Mouse (Mus musculus): ENCODE data around the gene Foxn4. TPM values are rescaled to one million over a fixed set of nuclear protein-coding genes. Genes with fewer than 3 reads are reported as not detected.
A peak's percentile ranks its signal among the peaks of the same experiment; 100 is the strongest.

The Foxn4 gene
- polyA plus RNA-seq, 1 experiment from 2014 or later: 0.82 TPM

DNA sequence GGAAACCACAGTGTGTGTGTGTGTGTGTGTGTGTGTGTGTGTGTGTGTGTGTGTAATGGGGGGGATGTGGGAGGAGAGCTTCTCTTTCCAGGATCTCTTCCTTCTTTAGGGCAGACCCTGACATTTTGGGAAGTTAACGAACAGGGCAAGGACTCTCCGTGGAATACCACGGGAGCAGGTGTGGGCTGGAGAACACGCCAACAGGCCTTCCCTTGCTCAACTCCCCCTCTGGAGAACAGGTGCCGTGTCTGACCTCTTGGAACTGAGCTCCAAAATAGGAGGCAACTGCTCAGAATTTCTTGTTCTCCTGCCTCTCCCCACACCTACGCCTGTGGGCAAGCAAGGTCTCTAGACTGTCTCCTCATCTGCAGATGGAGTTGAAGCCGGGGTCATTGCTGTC is 4.1 kb downstream of the Foxn4 start:
- H3K4me3 ChIP-seq (replicated peaks): no peak overlapping the region
- H3K9me3 ChIP-seq: no peaks in the 10 kb centered on the region
- 62% methylated on average over 7 of the region's 7 CpGs for WGBS
- no peak overlapping the region for H3K4me2 ChIP-seq
- no peaks in the 10 kb centered on the region for H3K36me3 ChIP-seq (replicated peaks)
- H3K27ac ChIP-seq: no peak overlapping the region
- peaks cover 78% of the 10 kb centered on the region for H3K27me3 ChIP-seq
- peaks cover 55% of the 10 kb centered on the region for H3K4me1 ChIP-seq
- no peak overlapping the region for H3K9ac ChIP-seq
- ATAC-seq (ENCODE audit: low FRiP score): no peak

DNA sequence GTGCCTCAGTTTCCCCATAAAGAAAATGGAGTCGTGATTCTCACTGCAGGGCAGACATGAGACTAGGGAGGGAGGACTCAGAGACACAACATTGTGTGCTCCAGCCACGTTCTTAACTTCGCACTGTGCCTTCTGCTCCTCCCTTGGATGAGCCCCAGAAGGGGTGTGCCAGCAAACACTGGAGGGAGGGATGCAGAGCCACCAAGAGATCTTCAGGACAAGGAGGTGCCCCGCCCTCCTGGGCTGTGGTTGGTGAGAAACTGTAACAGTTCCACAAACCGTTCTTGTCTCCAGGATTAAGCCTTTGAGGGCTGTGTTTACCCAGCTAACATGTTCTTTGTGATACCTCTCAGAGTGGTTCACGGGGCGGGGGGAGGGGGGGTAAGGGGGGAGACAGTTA is 5.0 kb downstream of the Foxn4 start:
- H3K27me3 ChIP-seq: peaks cover 69% of the 10 kb centered on the region

DNA sequence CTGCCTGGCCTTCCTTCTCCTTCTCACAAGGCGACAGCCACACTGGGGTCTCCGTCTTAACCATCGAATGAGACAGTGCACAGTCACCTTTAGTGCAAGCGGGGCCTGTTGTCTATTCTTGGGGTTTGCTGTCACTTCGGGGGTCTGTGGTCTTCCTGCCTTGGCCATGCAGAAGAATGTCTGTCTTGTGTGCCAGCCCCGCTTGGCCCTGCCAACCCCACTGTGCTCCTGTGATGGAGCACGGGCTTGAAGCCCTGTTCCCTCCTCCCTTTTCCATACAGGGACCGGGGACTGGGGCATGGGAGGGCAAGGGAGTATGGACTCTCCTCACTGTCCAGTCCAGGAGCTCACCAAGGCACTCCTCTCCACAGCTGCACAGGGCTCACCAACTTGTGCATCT is 8.8 kb downstream of the Foxn4 start:
- Histone ChIP-seq H3K9ac (no peak overlapping the region), H3K9me3 (no peaks in the 10 kb centered on the region), H3K4me1 (peaks cover 30% of the 10 kb centered on the region), H3K36me3 (replicated peaks) (no peaks in the 10 kb centered on the region), H3K4me2 (no peak overlapping the region), H3K4me3 (replicated peaks) (no peak overlapping the region), H3K27ac (no peak overlapping the region), H3K27me3 (peaks cover 31% of the 10 kb centered on the region)
- WGBS: 86% methylated on average over 8 of the region's 8 CpGs
- no peak for ATAC-seq (ENCODE audit: low FRiP score)

More for the DNA sequence above, 5.0 kb downstream of the Foxn4 start:
- Histone ChIP-seq H3K27ac (no peak overlapping the region), H3K4me2 (no peak overlapping the region), H3K9ac (no peak overlapping the region), H3K36me3 (replicated peaks) (no peaks in the 10 kb centered on the region), H3K4me3 (replicated peaks) (no peak overlapping the region), H3K4me1 (peaks cover 55% of the 10 kb centered on the region), H3K9me3 (no peaks in the 10 kb centered on the region)
- no peak for ATAC-seq (ENCODE audit: low FRiP score)
- 46% methylated on average over 7 of the region's 7 CpGs for WGBS

DNA sequence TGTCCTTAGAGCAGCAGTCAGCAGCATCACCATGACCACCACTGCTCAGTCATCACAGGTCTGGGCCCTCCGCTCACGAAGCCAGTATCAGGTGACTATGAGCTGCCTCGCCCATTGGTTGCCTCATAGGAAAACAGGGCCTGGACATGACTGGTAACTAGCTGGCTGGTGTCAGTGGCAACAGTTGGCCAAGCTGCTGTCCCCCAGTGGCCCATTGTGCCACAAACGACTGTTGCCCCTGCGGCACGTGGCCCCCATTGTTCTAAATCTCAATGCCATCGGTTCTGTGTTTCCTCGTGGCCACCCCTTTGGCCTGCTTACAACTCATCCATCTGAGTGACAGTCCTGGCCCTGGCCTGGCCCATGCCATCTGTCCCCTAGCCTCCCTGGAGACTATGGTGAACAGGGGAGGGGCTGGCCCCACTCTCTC is 9.6 kb downstream of the Foxn4 start:
- Histone ChIP-seq H3K27ac (no peak overlapping the region), H3K27me3 (peaks cover 23% of the 10 kb centered on the region)

DNA sequence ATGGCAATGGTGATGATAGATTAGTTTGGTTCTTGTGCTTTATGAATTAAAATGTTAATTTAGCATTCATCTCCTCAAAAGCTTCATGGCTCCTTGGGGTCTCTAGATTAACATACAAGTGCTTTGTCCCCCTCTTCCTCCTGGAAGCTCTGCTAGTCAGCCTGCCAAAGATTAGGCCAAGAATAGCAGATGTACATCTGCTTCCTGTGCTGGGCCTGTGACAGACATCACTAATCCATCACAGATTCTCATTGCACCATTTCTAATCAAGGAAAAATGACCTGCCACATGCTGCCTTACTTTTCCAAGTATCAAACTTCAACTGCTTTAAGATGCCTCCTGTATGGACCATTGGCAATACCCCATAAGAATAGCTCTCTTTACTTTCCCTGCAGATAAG is 12.1 kb downstream of the Foxn4 start:
- ATAC-seq (ENCODE audit: low FRiP score): no peak
- no peak overlapping the region for H3K4me2 ChIP-seq

More for the DNA sequence above, 9.6 kb downstream of the Foxn4 start:
- Histone ChIP-seq H3K4me2 (no peak overlapping the region), H3K9ac (no peak overlapping the region), H3K36me3 (replicated peaks) (no peaks in the 10 kb centered on the region), H3K4me3 (replicated peaks) (no peak overlapping the region), H3K4me1 (peaks cover 24% of the 10 kb centered on the region), H3K9me3 (no peaks in the 10 kb centered on the region)
- 74% methylated on average over 8 of the region's 8 CpGs for WGBS
- ATAC-seq (ENCODE audit: low FRiP score): no peak

GRCm38 (mm10) chr5:114259495-114259894 is 14.1 kb downstream of the Foxn4 start:
- H3K27me3 ChIP-seq: peaks cover 5% of the 10 kb centered on the region; the same call in 1 of the 2 replicates
- H3K36me3 ChIP-seq (replicated peaks): no peaks in the 10 kb centered on the region
- WGBS: 87% methylated on average over 10 of the region's 10 CpGs
- H3K4me3 ChIP-seq (replicated peaks): no peak overlapping the region
- no peaks in the 10 kb centered on the region for H3K9me3 ChIP-seq
- no peak overlapping the region for H3K9ac ChIP-seq
- peaks cover 15% of the 10 kb centered on the region; the same call in 1 of the 2 replicates for H3K4me1 ChIP-seq
- no peak overlapping the region for H3K4me2 ChIP-seq
- ATAC-seq (ENCODE audit: low FRiP score): no peak
- no peak overlapping the region for H3K27ac ChIP-seq

More for the DNA sequence above, 12.1 kb downstream of the Foxn4 start:
- no peaks in the 10 kb centered on the region for H3K36me3 ChIP-seq (replicated peaks)
- H3K4me1 ChIP-seq: peaks cover 19% of the 10 kb centered on the region; the same call in 1 of the 2 replicates
- H3K9me3 ChIP-seq: no peaks in the 10 kb centered on the region
- peaks cover 3% of the 10 kb centered on the region; the same call in 1 of the 2 replicates for H3K27me3 ChIP-seq
- no peak overlapping the region for H3K9ac ChIP-seq
- H3K4me3 ChIP-seq (replicated peaks): no peak overlapping the region
- H3K27ac ChIP-seq: no peak overlapping the region

DNA sequence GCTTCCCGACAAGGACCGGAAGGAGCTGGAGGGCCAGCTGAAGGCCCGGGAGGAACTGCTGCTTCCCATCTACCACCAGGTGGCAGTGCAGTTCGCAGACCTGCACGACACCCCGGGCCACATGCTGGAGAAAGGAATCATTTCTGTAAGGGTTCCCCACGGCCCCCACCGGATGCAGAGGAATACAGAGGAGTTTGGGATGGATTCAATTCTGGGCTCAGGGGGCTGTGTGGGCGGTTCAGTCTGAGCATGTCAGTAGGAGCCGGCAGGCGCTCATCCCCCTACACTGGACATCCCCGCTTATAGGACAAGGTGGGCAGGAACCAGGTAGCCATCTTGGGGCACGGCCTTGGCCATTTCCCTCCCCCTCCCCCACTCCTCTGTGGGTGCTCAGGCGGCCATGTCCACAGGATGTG is 25.4 kb downstream of the Foxn4 start:
- 0 out of 2 replicates have a peak, but pooled peaks cover 5% of the 10 kb centered on the region for H3K27me3 ChIP-seq
- peak; percentile 73; the same call in 1 of the 2 replicates for ATAC-seq (ENCODE audit: low FRiP score)
- H3K4me1 ChIP-seq: peaks cover 10% of the 10 kb centered on the region
- H3K9me3 ChIP-seq: no peaks in the 10 kb centered on the region
- 12% methylated on average over 14 of the region's 14 CpGs for WGBS
- H3K4me3 ChIP-seq (replicated peaks): 0 out of 2 replicates have a peak overlapping the region, but pooled peaks have one; percentile 5
- no peaks in the 10 kb centered on the region for H3K36me3 ChIP-seq (replicated peaks)
- peak overlapping the region; percentile 42 for H3K4me2 ChIP-seq
- H3K9ac ChIP-seq: peak overlapping the region; percentile 25; the same call in 1 of the 2 replicates
- H3K27ac ChIP-seq: no peak overlapping the region

GRCm38 (mm10) chr5:114246465-114246864 is 27.1 kb downstream of the Foxn4 start:
- no peak overlapping the region for H3K4me3 ChIP-seq (replicated peaks)
- no peaks in the 10 kb centered on the region for H3K36me3 ChIP-seq (replicated peaks)
- ATAC-seq (ENCODE audit: low FRiP score): no peak
- no peak overlapping the region for H3K4me2 ChIP-seq
- no peaks in the 10 kb centered on the region for H3K9me3 ChIP-seq
- peaks cover 10% of the 10 kb centered on the region for H3K4me1 ChIP-seq
- H3K9ac ChIP-seq: no peak overlapping the region
- H3K27me3 ChIP-seq: 0 out of 2 replicates have a peak, but pooled peaks cover 5% of the 10 kb centered on the region
- 74% methylated on average over 7 of the region's 7 CpGs for WGBS
- no peak overlapping the region for H3K27ac ChIP-seq

DNA sequence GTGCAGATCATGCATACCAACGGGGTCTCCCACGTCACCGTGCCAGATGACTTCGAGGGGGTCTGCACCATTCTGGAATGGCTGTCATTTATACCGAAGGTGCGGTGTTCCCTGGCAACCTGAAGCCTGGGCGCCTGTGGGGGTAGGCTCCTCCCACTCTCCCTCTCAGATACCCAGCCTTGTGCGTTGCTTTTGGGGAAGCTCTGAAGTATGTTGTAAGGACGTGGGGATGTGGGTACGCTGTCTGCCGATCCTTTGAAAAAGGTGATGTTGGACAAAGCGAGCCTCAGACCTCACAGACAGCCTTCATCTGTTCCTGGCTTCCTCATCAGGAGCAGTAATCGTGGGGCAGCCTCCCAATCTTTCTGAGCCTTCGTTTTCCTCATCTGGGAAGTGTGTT is 33.9 kb downstream of the Foxn4 start:
- Histone ChIP-seq H3K27me3 (peaks cover 8% of the 10 kb centered on the region; the same call in 1 of the 2 replicates), H3K27ac (no peak overlapping the region), H3K9me3 (no peaks in the 10 kb centered on the region), H3K36me3 (replicated peaks) (no peaks in the 10 kb centered on the region), H3K9ac (no peak overlapping the region), H3K4me1 (0 out of 2 replicates have a peak, but pooled peaks cover 4% of the 10 kb centered on the region), H3K4me2 (no peak overlapping the region), H3K4me3 (replicated peaks) (no peak overlapping the region)
- ATAC-seq (ENCODE audit: low FRiP score): no peak
- WGBS: 56% methylated on average over 14 of the region's 14 CpGs

- no peak overlapping the region for H3K9ac ChIP-seq
- no peak overlapping the region for H3K4me2 ChIP-seq
- H3K27ac ChIP-seq: no peak overlapping the region
- 39% methylated on average over 7 of the region's 7 CpGs for WGBS
- H3K27me3 ChIP-seq: peaks cover 8% of the 10 kb centered on the region; the same call in 1 of the 2 replicates
- H3K4me3 ChIP-seq (replicated peaks): no peak overlapping the region
- no peaks in the 10 kb centered on the region for H3K36me3 ChIP-seq (replicated peaks)
- no peak for ATAC-seq (ENCODE audit: low FRiP score)
- H3K4me1 ChIP-seq: 0 out of 2 replicates have a peak, but pooled peaks cover 4% of the 10 kb centered on the region
- no peaks in the 10 kb centered on the region for H3K9me3 ChIP-seq
Measured at GRCm38 (mm10) chr5:114238924-114239323, 34.7 kb downstream of the Foxn4 start.

GRCm38 (mm10) chr5:114228901-114229300 is 44.7 kb downstream of the Foxn4 start:
- no peak overlapping the region for H3K4me2 ChIP-seq
- no peak overlapping the region for H3K9ac ChIP-seq
- no peaks in the 10 kb centered on the region for H3K27me3 ChIP-seq
- no peak overlapping the region for H3K4me3 ChIP-seq (replicated peaks)
- H3K4me1 ChIP-seq: no peaks in the 10 kb centered on the region
- H3K27ac ChIP-seq: no peak overlapping the region
- WGBS: 89% methylated on average over 5 of the region's 5 CpGs
- ATAC-seq (ENCODE audit: low FRiP score): no peak
- H3K36me3 ChIP-seq (replicated peaks): no peaks in the 10 kb centered on the region; the same call in 1 of the 2 replicates
- peaks cover 17% of the 10 kb centered on the region for H3K9me3 ChIP-seq

DNA sequence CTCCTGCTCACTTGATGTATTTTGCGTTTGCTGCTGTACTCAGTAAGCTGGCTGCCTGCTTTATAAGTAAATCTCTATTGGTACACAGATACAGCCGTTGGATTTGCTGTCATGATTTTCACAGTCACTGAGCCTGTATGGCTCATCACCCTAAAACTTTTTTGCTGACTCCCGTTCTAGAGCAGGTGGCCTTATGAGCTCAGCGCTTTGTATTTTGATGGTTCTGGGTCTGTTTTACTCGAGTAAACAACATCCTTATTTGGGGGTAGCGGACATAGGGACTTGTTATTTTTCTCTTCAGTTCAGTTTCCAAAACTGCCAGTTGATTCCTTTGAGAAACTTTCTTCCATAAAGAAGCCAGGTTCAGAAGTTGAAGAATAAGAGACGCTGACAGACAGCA is 47.6 kb downstream of the Foxn4 start:
- Histone ChIP-seq H3K4me1 (no peaks in the 10 kb centered on the region), H3K4me3 (replicated peaks) (no peak overlapping the region), H3K4me2 (no peak overlapping the region), H3K9me3 (peaks cover 17% of the 10 kb centered on the region), H3K9ac (no peak overlapping the region), H3K36me3 (replicated peaks) (no peaks in the 10 kb centered on the region; the same call in 1 of the 2 replicates), H3K27me3 (no peaks in the 10 kb centered on the region), H3K27ac (no peak overlapping the region)
- 93% methylated on average over 7 of the region's 7 CpGs for WGBS
- ATAC-seq (ENCODE audit: low FRiP score): no peak

- 85% methylated on average over 14 of the region's 14 CpGs for WGBS
- no peak overlapping the region for H3K27ac ChIP-seq
- H3K9ac ChIP-seq: no peak overlapping the region
- no peak for ATAC-seq (ENCODE audit: low FRiP score)
- H3K36me3 ChIP-seq (replicated peaks): no peaks in the 10 kb centered on the region
- H3K27me3 ChIP-seq: no peaks in the 10 kb centered on the region
- no peak overlapping the region for H3K4me3 ChIP-seq (replicated peaks)
- H3K9me3 ChIP-seq: no peaks in the 10 kb centered on the region
- no peak overlapping the region for H3K4me2 ChIP-seq
- no peaks in the 10 kb centered on the region for H3K4me1 ChIP-seq
Measured at GRCm38 (mm10) chr5:114218771-114219170, 54.8 kb downstream of the Foxn4 start.

All from forebrain, embryonic 12.5 days (tissue).